Mouse (Mus musculus) retina, postnatal 1 day (tissue): ENCODE measurements around the gene Espn.

ENCODE experiments used
- DNase-seq: peaks from one replicate; pipeline ENCODE4 v3.0.0-alpha.2; 2012

Espn gene

GRCm38 (mm10) chr4:152096927-152097326, 55.2 kb downstream of the Espn start:
- no peak for DNase-seq

- DNase-seq: peak; percentile 80
These were observed 55.9 kb downstream of the Espn start for GRCm38 (mm10) chr4:152095937-152096910.

GRCm38 (mm10) chr4:152094233-152094632, 57.9 kb downstream of the Espn start:
- DNase-seq: no peak

GRCm38 (mm10) chr4:152092751-152093293, 59.3 kb downstream of the Espn start:
- DNase-seq: no peak

- no peak for DNase-seq
These were observed 62.0 kb downstream of the Espn start for GRCm38 (mm10) chr4:152090191-152090590.

GRCm38 (mm10) chr4:152088556-152089120, 63.5 kb downstream of the Espn start:
- no peak for DNase-seq

GRCm38 (mm10) chr4:152088133-152088532, 64.0 kb downstream of the Espn start:
- no peak for DNase-seq

GRCm38 (mm10) chr4:152087211-152088081, 64.7 kb downstream of the Espn start:
- no peak for DNase-seq

GRCm38 (mm10) chr4:152086505-152087210, 65.5 kb downstream of the Espn start:
- peak; percentile 71 for DNase-seq

GRCm38 (mm10) chr4:152084616-152085015, 67.6 kb downstream of the Espn start:
- no peak for DNase-seq

- no peak for DNase-seq
These were observed 68.5 kb downstream of the Espn start for GRCm38 (mm10) chr4:152083611-152084220.

- DNase-seq: no peak
These were observed 72.2 kb downstream of the Espn start for GRCm38 (mm10) chr4:152079931-152080330.

- DNase-seq: no peak
These were observed 72.9 kb downstream of the Espn start for GRCm38 (mm10) chr4:152079261-152079660.

GRCm38 (mm10) chr4:152078105-152078530, 74.1 kb downstream of the Espn start:
- DNase-seq: no peak

- DNase-seq: no peak
These were observed 75.0 kb downstream of the Espn start for GRCm38 (mm10) chr4:152077191-152077590.

GRCm38 (mm10) chr4:152074548-152074947, 77.6 kb downstream of the Espn start:
- DNase-seq: no peak

- no peak for DNase-seq
These were observed 78.5 kb downstream of the Espn start for GRCm38 (mm10) chr4:152073715-152074114.

- peak; percentile 40 for DNase-seq
These were observed 79.5 kb downstream of the Espn start for GRCm38 (mm10) chr4:152072655-152073054.

GRCm38 (mm10) chr4:152072121-152072601, 80.0 kb downstream of the Espn start, which contains the start of gene Plekhg5:
TSS of gene Plekhg5 (plus strand) at chr4:152072498.
- no peak for DNase-seq

- DNase-seq: no peak
These were observed 81.4 kb downstream of the Espn start for GRCm38 (mm10) chr4:152070494-152071396.
